Mouse (Mus musculus) megakaryocyte, embryonic 14.5 days (primary cell): ENCODE measurements at regions not wholly inside any gene's neighbourhood (a gene's known extent, or its start where the extent isn't known, plus 50 kb on each side); places are given as distances from the start of the nearest gene placed in this dataset.

Source experiments
- FLI1 ChIP-seq: IDR thresholded peaks from 2 replicates; pipeline ENCODE4 v1.6.1; 2012; ENCODE audit warnings: low read length, inconsistent platforms, mixed read lengths
- GATA1 ChIP-seq: IDR thresholded peaks from 3 replicates; pipeline ENCODE4 v1.6.1; 2012; ENCODE audit warnings: mixed read lengths, low read length, inconsistent platforms, borderline replicate concordance

GRCm38 (mm10) chr14:103987266-103987665 lies 143.1 kb upstream of the Ednrb start:
- TF ChIP-seq GATA1 (no peak), FLI1 (no peak)
